In genomic region chr11:47305579-47305978, GRCm38 (mm10) we compare ENCODE assay signal across 30 mouse cellular contexts.
DNase-seq lines count a peak whose midpoint lies in the region; ATAC-seq and TF ChIP-seq lines count a peak whose summit lies in the region.
"Had no signal": no experiment of that assay in that cellular context is flagged by ENCODE, and none has a peak within 500 bp of the region (broad histone marks: within the 10 kb centered on the region; RNA-seq: fewer than 3 reads in every experiment).

No protein-coding gene starts in this region.

- peaks cover 2% of the 10 kb centered on the region; the same call in 1 of the 2 replicates for H3K4me1 ChIP-seq in kidney, adult 2 months (ENCODE audit: control insufficient read depth, insufficient read depth, low read length)
- no peaks in the 10 kb centered on the region for H3K4me1 ChIP-seq in stomach, embryonic 15.5 days
- H3K4me1 ChIP-seq: embryonic facial prominence, embryonic 12.5 days; forebrain, embryonic 10.5 days; forebrain, embryonic 15.5 days; hindbrain, embryonic 12.5 days; intestine, embryonic 15.5 days; limb, embryonic 12.5 days; liver, embryonic 12.5 days; midbrain, embryonic 13.5 days had no signal

- H3K4me2 ChIP-seq in stomach, embryonic 15.5 days, result no peak overlapping the region
- H3K4me2 ChIP-seq: embryonic facial prominence, embryonic 12.5 days; forebrain, embryonic 15.5 days; hindbrain, embryonic 12.5 days; intestine, embryonic 15.5 days; limb, embryonic 12.5 days; liver, embryonic 12.5 days; midbrain, embryonic 13.5 days had no signal

- H3K4me3 ChIP-seq in kidney, adult 2 months (ENCODE audit: insufficient read depth, low read depth, low read length), result no peak overlapping the region
- H3K4me3 ChIP-seq in stomach, embryonic 15.5 days (replicated peaks), result no peak overlapping the region
- H3K4me3 ChIP-seq: embryonic facial prominence, embryonic 12.5 days; forebrain, embryonic 10.5 days; forebrain, embryonic 15.5 days; gastrocnemius, adult 2 months; hindbrain, embryonic 12.5 days; intestine, embryonic 15.5 days; limb, embryonic 12.5 days; liver, embryonic 12.5 days; midbrain, embryonic 13.5 days had no signal

- peak; percentile 18 for DNase-seq in kidney, adult 2 months
- DNase-seq in kidney, postnatal 25 days, result no peak
- DNase-seq in 3134 (ENCODE audit: extremely low read depth, insufficient read length, low spot score), result peak; percentile 7
- DNase-seq in Muller cell, postnatal 12 days (ENCODE audit: inconsistent ontology term), result peak; percentile 18
- DNase-seq in thymus, postnatal 10 days (ENCODE audit: low spot score in 2 of 2), result no peak
- DNase-seq in urinary bladder, postnatal 4 days (ENCODE audit: low spot score in 2 of 2), result no peak
- DNase-seq: B cell, adult 2 months; cerebellum, adult 8-10 months; cerebellum, postnatal 36 days; embryo, embryonic 11 days; gastrocnemius, adult 2 months; gastrocnemius, postnatal 36 days; kidney, adult 8-10 months; layer of hippocampus, adult 9-11 months; liver, postnatal 0 days; thymus, adult 18-20 months; thymus, postnatal 4 days had no signal

- no peak overlapping the region for H3K9ac ChIP-seq in stomach, embryonic 15.5 days
- H3K9ac ChIP-seq: embryonic facial prominence, embryonic 12.5 days; forebrain, embryonic 15.5 days; hindbrain, embryonic 12.5 days; intestine, embryonic 15.5 days; limb, embryonic 12.5 days; liver, embryonic 12.5 days; liver, postnatal 0 days; midbrain, embryonic 13.5 days had no signal

- H3K9me3 ChIP-seq in stomach, embryonic 15.5 days, result no peaks in the 10 kb centered on the region
- H3K9me3 ChIP-seq: embryonic facial prominence, embryonic 12.5 days; forebrain, embryonic 10.5 days; forebrain, embryonic 15.5 days; hindbrain, embryonic 12.5 days; intestine, embryonic 15.5 days; limb, embryonic 12.5 days; liver, embryonic 12.5 days; midbrain, embryonic 13.5 days had no signal

- TF ChIP-seq CTCF in kidney, adult 2 months (conservative IDR thresholded peaks at IDR 0.05; ENCODE audit: insufficient read depth, insufficient read length, low read depth, low read length), result no peak

- no peak overlapping the region for H3K27ac ChIP-seq in kidney, adult 2 months (ENCODE audit: insufficient read depth, low read depth, low read length)
- H3K27ac ChIP-seq in stomach, embryonic 15.5 days, result no peak overlapping the region
- H3K27ac ChIP-seq: embryonic facial prominence, embryonic 12.5 days; forebrain, embryonic 10.5 days; forebrain, embryonic 15.5 days; gastrocnemius, adult 2 months; hindbrain, embryonic 12.5 days; hindbrain, postnatal 0 days; intestine, embryonic 15.5 days; limb, embryonic 12.5 days; liver, embryonic 12.5 days; macrophage; midbrain, embryonic 13.5 days had no signal

- no peaks in the 10 kb centered on the region for H3K36me3 ChIP-seq in kidney, adult 2 months (ENCODE audit: control insufficient read depth, insufficient read depth, low read length)
- no peaks in the 10 kb centered on the region for H3K36me3 ChIP-seq in stomach, embryonic 15.5 days
- H3K36me3 ChIP-seq: embryonic facial prominence, embryonic 12.5 days; forebrain, embryonic 10.5 days; forebrain, embryonic 15.5 days; hindbrain, embryonic 12.5 days; intestine, embryonic 15.5 days; limb, embryonic 12.5 days; liver, embryonic 12.5 days; midbrain, embryonic 13.5 days had no signal

- ATAC-seq in stomach, embryonic 15.5 days (ENCODE audit: insufficient read depth, low FRiP score, low read depth), result peak; percentile 56; the same call in 1 of the 2 replicates
- ATAC-seq: hindbrain, postnatal 0 days; intestine, embryonic 15.5 days; liver, embryonic 12.5 days; liver, postnatal 0 days; midbrain, embryonic 13.5 days; Patski had no signal

- no peaks in the 10 kb centered on the region for H3K27me3 ChIP-seq in kidney, adult 2 months (replicated peaks; ENCODE audit: control insufficient read depth, insufficient read depth, low read length)
- no peaks in the 10 kb centered on the region for H3K27me3 ChIP-seq in stomach, embryonic 15.5 days (replicated peaks)
- H3K27me3 ChIP-seq: CH12.LX; embryonic facial prominence, embryonic 12.5 days; forebrain, embryonic 15.5 days; hindbrain, embryonic 12.5 days; intestine, embryonic 15.5 days; limb, embryonic 12.5 days; liver, embryonic 12.5 days; midbrain, embryonic 13.5 days; Patski had no signal

- no peak for TF ChIP-seq POLR2A in kidney, adult 2 months (IDR thresholded peaks at IDR 0.05; ENCODE audit: low read depth, low read length)

Comparison
In these comparisons a context has a peak if more than half of its experiments do, and no peak if none do; other contexts are left out.
1. DNase-seq: peak in kidney, adult 2 months (single experiment), 3134 (single experiment) and Muller cell, postnatal 12 days (single experiment); none in kidney, postnatal 25 days (0 of 2), thymus, postnatal 10 days (0 of 2) and urinary bladder, postnatal 4 days (0 of 2).